Mouse (Mus musculus) C2C12 (cell line): ENCODE results near the gene Car1.

Experiments used
- CTCF ChIP-seq: IDR thresholded peaks from one replicate; pipeline ENCODE4 v1.5.1; 2011; ENCODE audit not compliant: control insufficient read depth, insufficient read depth, insufficient read length
- MAX ChIP-seq: IDR thresholded peaks from one replicate; pipeline ENCODE4 v1.6.1; 2011; ENCODE audit warnings: mild to moderate bottlenecking, control low read depth
- MYOD1 ChIP-seq: IDR thresholded peaks from one replicate; pipeline ENCODE4 v1.6.1; 2011; ENCODE audit warnings: low read depth; ENCODE audit not compliant: control insufficient read depth, insufficient read length
- MYOG ChIP-seq: IDR thresholded peaks from one replicate; pipeline ENCODE4 v1.6.1; 2011; ENCODE audit not compliant: control insufficient read depth, insufficient read length; ENCODE audit errors: extremely low read depth
- USF1 ChIP-seq: IDR thresholded peaks from one replicate; pipeline ENCODE4 v1.6.1; 2011; ENCODE audit warnings: low read depth, mild to moderate bottlenecking, control low read depth, moderate library complexity

GRCm38 (mm10) chr3:14832766-14833165, 24.6 kb upstream of the Car1 start:
- TF ChIP-seq USF1 (no peak), CTCF (no peak), MAX (no peak), MYOD1 (no peak), MYOG (no peak)
